Mouse (Mus musculus): ENCODE results near the gene Insr.
"Not testable (repeated sequence)": the region's sequence is repeated elsewhere in the genome, so short reads cannot be mapped to it uniquely, and the experiment has no call there.

Gene Insr

DNA sequence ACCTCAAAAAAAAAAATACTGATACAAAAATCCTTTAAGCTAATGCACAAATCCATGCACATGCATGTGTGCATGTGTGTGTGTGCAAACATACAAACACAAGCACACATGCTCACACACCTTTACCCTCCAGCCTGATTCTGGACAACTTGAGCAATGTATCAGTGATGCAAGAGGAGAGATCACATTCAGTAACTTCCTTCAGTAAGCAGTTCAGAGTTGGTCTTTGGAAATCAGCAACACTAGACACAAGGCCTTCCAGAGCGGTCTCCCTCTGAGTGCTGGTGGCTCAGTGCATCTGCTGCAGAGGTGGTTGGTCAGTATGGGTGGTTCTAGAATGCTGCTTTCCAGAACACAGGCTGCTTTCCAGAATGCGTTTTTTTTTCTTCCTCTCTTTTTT is 46.8 kb downstream of the Insr start:
- DNase-seq (ENCODE audit: low spot score in 2 of 2) = no peak

DNA sequence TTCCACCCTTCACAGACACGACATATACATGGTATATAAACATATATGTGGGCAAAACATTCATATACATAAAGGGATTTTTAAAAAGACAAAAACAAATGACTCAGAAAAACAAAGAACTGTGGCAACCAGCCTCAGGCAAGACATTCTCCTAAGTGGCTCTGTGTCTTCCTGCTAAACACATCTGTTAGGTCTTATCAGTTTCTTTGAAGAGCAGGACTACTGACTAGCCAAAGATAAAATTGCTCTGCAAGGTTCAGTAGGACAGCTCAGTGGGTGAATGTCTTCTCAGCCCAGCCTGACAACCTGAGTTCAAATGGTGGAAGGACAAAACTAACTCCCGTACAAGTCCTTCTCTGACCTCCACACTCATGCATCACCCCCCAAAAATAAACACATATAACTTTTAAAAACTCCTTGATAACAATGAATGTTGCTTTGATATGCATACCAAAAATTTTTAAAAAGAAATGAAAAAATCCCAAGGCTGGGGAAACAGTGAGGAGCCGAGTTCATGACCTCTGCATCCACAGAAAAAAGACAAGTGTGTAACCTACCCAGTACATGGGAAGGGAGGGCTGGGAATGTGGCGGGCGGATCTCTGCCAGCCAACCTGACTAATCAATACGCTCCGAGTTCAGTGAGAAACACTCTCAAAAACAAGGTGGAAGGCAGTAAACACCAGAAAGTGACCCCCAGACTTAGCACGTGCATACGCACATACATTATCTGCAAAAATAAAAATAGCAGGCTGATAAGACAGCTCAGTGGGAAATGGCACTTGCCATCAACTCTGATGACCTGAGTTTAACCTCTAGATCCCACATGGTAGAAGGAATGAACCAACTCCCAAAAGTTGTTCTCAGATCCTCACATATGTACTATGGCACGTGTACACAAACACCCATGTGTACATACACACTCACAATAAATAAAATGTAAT is 49.0 kb downstream of the Insr start:
- DNase-seq (ENCODE audit: low spot score in 2 of 2) = no peak

DNA sequence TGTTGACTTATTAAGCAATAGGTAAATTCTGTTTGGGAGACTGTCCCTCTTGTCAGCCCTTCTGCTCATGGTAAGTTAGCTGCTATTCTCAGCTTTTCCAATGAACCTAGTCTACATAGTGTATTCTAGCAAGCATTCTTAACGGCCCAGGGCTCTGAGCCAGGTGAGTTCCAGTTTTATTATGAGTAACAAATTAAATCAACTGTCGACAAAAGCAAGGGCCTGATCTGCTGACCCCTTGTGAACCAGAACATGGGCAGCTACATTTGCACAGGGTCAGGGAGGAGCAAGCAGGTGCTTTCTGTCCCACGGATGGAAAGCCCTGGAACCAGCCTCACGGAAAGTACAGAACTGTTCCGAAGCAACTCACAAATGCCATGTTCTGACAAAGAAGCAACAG is 52.0 kb downstream of the Insr start:
- no peak for DNase-seq (ENCODE audit: low spot score in 2 of 2)

DNA sequence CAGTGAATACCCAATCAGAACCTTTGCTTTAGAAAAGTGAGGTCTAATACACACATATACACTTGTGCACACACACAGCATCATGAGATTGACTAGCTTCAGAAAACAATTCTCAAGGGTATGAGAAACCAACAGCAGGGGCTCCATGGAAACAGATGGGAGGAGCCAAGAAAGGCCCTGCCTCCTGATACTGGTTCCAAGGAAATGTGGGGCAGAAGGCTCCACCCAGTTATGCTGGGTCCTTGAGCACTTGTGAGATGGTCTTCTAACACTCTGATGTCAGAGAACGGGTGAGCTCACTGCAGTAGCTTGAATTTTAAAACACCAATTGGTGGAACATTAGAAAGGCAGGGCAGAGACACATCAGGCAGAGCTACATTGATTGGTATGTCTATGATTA is 53.7 kb downstream of the Insr start:
- DNase-seq (ENCODE audit: low spot score in 2 of 2) = no peak

DNA sequence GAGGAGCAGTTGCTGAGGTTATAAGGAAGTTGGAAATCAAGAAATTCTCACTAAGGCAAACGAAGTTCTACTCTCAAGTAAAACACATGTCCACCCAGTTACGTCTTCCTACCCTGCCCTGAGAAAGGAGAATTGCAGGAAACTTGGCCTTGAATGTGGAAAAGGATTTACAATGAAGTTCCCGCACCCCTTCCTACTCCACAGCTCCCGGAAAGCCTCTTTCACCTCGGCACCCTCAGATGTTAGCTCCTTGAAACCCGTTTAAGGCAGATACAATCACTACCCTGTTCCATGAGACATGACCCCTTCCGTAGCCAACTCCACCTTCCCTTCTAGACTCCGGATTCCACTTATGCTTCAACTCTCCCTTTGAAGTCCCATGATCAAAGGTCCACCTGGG is 54.2 kb downstream of the Insr start:
- no peak for DNase-seq (ENCODE audit: low spot score in 2 of 2)

DNA sequence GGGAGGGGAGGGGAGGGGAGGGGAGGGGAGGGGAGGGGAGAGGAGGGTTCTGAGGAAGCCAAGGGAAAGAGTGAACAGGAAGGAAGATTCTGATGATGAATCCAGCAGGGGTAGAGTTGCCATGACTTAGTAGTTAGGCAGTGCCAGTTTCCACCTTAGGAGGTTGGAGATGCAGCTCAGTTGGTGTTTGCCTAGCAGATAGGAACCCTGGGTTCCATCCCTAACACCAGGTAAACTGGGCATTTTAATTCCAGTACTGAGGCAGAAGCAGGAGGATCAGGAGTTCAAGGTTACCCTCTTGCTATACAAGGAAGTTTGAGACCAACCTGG is 56.8 kb downstream of the Insr start:
- no peak for DNase-seq (ENCODE audit: low spot score in 2 of 2)

DNA sequence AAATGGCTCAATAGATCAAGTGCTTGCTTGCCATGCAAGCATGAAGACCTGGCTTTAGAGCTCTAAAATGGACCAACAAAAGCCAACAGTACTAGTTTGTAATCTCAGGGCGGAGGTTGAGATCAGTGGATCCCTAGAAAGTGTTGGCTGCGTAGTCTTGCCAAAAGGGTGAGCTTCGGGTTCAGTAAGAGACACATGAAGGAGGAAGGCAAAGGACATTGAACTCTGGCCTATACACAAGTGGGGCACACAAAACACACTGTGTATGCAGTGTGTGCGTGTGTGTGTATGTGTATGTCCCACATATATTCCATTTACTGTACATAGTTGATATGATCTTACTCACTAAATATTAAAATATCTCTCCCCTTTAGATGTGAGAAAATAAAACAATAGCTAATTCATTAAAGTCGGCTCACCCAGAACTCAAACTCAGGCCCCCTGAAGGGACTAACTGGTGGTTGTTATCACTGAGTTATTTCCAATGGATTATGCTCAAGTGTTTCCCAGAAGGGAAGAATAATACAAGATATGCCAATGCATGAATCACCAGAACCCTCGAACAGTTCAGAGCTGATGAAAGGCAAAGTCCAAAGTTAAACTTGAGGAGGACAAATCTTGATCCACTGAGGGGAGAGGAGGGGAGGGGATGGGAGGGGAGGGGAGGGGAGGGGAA is 57.3 kb downstream of the Insr start:
- DNase-seq (ENCODE audit: low spot score in 2 of 2) = no peak

DNA sequence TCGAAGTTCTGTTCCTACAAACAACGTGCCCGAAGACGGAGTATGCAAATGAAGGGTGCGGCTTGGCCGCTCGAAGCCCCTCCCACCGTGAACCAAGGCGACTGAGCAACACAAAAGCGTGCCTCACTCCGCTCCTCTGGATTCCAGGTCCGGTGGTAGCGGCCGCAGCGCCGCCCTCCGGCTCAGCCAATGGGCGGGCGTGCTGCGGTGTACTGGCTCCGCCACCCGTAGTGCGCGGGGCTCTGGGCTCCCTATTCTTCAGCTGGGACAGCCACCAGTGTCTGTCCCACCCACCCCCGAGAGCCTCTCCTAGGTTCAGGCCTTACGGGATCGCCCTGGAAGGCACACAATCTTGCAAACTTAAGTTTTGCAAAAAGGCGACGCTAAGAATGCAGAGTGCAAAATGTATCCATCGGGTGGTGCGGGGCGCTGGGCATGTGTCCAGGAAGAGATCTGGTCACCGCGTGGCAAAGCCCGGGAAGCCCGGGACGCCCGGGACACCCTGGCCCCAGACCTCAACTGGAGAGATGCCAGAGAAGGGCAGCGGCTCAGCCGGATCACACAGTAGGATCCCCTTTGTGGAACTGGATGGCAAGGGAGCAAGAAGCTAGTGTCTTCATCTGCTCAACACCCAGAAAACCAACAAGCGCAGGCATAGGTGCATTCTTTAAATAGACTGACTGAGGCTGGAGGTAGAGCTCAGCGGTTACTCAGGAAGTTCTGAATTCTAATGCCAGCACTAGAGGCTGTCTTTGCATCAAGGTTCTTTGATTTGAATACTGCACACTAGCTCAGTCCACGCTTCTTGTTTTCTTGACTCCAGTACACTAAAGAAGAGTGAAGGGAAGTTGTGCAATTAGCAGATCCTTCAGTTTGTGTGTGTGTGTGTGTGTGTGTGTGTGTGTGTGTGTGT is 58.1 kb downstream of the Insr start:
- DNase-seq (ENCODE audit: low spot score in 2 of 2) = peak; percentile 83 to 88

DNA sequence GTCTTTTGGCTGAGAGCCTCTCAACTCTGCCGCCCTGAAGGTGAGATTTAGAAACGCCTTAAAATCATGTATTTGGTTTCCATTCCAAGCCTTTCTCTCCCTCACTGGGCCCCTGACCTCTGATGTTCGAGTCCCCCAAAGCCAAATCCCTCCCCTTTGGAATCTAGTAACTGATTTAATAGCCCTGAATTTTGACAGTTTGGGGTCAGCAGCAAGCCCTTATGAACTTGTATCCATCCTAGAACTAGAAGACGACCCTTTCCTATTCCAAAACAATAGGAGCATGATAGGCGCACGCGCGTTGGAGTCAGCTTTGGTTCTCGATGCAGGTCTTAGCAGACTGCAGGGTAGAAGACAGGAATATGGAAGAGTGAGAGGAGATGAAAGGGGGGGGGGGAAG is 58.9 kb downstream of the Insr start:
- no peak for DNase-seq (ENCODE audit: low spot score in 2 of 2)

DNA sequence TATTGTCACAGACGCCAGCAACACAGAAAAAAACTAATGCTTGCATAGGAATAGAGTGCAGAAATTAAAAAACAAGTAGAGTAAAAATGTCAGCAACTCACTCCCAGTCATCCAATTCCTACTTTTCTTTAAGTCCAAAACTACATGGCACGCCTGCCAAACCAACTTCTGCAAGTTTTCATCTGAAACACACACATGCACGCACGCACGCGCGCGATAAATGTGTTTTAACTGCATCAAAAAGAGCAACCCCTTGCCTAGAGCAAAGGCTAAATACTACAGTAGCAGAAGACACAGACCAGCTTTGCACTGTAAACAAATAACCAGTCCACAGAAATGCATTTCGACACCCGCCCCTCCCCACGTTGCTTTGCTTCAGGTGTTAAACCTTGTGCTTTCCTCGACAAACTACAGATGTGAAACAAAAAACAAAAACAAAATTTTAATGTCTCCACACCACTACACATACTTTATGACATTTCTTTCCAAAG is 59.5 kb downstream of the Insr start:
- DNase-seq (ENCODE audit: low spot score in 2 of 2) = no peak

DNA sequence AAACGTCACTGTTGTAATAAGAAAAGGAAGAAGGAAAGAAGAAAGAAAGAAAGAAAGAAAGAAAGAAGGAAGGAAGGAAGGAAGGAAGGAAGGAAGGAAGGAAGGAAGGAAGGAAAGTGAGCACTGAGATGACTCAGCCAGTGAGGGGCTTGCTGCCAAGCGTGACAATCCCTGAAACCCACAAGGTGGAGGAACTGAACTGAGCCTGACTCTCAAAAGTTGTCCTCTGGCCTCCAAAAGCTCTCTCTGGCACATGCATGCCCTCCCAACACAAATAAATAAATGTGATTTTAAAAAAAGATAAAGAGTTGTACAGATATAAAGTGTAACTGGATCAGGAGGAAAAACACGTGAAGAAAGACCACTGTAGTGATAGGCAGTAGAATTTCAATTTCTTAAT is 60.2 kb downstream of the Insr start:
- DNase-seq (ENCODE audit: low spot score in 2 of 2) = no peak

DNA sequence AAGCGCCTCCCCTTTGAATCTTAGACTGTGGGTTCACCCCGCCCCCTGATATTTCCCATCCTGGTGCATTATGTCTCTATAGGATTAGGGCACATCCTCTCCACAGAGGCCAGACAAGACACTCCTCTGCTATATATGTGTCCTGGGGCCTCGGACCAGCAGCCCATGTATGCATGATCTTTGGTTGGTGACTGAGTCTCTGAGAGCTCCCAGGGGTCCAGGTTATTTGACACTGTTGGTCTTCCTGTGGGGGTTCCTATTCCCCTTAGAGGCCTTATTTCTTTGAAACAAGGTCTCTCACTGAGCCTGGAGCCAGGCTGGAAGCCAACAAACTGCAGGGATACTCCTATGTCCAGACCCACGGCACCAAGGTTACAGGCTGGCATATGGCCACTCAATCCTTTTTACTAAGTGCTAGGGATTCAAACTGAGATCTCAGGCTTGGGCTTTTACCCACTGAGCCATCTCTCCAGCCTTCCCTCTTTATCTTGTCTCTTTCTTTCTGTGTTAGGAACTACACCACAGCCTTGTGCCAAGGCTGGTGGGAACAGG is 62.8 kb downstream of the Insr start:
- no peak for DNase-seq (ENCODE audit: low spot score in 2 of 2)

DNA sequence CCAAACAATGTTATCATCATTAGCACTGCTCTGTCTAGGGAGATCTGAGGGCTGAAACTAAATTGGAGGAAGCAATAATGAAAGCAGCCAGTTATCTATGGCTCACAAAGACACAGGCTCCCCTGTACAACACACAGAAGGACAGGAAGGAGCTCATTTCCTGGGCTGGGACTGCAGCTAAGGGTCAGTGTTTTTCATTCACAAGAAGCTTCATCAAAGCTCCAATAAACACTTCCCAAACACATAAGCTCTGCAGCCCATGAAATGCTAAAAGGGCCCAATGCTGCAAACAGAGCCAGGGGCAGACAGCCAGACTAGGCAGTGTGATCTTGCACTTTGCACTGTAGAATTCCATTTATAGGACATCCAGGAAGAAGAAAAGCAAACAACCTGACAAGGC is 63.9 kb downstream of the Insr start:
- no peak for DNase-seq (ENCODE audit: low spot score in 2 of 2)

DNA sequence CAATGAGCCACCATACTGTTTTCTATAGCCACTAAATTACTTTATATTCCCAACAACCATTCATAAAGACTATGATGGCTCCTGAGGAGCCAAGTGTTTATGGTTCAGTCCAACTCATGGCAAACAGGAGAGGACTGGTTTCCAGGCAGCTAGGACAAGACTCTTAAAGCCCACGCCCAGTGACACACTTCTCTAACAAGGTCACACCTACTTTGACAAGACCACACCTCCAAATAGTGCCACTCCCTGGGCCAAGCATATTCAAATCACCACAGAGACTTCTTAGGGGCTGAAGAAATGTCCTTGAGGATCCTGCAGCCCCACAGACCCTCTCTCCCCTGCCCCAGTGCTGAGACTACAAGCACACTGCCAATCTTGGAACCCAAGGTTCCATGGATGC is 64.8 kb downstream of the Insr start:
- DNase-seq (ENCODE audit: low spot score in 2 of 2) = no peak

DNA sequence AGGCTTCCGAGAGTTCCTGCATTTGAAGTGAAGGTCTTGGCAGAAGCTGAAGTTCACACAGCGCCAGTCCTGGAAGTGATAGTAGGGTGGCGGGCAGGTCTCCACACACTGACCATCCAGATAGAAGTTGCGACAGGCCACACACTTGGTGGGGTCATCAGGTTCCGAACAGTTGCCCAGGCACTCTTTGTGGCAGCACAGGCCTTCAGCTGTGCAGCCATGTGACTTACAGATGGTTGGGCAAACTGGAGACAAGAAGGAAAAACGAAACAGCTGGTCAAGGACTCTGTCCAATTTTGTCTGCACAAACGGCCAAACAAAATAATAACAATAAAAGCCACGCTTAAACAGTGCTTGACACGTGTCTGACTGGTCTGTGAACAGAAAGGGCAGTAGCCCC is 68.0 kb downstream of the Insr start:
- DNase-seq (ENCODE audit: low spot score in 2 of 2) = no peak

DNA sequence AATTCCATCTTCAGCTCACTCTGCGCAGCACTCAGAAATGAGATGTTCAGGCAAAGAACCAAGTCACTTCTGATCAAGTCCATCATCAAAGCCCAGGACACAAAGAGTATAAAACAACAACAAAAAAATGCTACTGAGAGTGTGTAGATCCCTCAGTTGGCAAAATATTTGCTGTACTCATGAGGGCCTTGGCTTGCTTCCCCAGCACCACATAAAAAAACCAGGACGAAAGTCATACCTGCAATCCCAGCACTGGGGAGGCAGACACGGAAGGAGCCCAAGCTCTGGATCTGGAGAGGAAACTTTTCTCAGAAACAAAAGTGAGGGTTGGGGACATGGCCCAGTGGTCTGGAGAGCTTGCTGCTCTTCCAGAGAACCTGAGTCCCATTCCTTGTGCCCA is 69.5 kb downstream of the Insr start:
- DNase-seq (ENCODE audit: low spot score in 2 of 2) = no peak

DNA sequence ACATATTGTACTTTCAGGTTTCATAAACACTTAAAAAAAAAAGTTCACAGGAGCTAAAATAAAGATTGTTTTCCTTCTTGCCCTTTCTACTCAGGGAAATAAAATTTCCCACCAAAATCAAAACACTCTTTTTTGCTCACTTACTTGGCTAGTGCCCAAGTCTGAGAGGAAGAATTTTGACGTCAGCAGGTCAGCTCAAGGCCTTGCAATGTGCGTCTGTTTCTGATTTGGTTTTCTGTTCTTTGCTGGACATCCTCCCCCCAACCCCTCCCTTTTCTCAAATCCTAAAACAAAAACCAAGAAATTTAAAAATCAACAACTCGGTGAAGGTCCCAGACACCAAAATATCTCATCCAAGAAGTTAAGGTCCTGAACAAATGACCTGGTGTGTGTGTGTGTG is 70.1 kb downstream of the Insr start:
- no peak for DNase-seq (ENCODE audit: low spot score in 2 of 2)

DNA sequence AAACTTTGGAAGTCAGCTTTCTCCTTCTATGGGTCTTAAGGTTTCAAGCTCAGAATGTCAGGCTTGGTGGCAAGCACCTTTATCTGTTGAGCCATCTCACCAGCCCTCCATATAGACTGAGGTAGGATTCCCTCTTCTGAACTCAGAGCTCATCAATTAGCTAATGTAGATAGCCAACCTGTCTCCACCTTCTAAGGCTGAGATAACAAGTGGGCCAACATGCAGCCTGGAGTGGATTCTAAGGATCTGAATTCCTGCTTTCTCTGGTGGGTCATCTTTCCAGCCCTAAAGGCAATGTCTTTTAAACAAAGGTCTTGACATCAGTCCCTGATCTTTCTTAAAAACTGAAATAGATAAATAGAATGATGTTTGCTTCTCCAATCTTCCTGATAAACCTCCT is 70.7 kb downstream of the Insr start:
- DNase-seq (ENCODE audit: low spot score in 2 of 2) = no peak

DNA sequence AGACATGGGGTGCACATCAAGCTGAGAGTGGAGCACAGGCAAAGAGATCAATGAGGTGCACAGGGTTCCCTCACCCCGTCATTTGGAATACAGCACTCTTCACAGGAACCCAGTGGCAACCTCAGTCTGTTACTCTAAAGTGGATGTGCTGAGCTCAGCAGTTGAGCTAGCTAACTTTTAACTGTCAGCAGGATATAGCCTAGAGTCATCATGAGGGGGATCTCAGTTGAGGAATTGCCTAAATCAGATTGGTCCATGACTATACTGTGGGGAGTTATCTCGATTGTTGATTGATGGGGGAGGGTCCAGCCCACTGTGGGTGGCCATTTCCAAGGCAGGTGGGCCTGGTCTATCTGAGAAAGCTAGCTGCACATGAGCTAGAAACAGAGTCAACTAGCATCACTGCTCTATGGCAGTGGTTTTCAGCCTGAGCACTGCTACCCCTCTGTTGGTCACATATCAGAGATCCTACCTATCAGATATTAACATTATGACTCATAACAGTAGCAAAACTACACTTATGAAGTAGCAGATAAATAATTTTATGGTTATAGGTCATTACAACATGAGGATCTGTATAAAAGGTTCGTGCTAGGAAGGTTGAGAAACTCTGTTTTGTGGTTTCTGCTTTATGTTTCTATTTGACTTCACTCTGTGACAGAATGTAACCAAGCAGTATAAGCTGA is 74.5 kb downstream of the Insr start:
- DNase-seq (ENCODE audit: low spot score in 2 of 2) = no peak

DNA sequence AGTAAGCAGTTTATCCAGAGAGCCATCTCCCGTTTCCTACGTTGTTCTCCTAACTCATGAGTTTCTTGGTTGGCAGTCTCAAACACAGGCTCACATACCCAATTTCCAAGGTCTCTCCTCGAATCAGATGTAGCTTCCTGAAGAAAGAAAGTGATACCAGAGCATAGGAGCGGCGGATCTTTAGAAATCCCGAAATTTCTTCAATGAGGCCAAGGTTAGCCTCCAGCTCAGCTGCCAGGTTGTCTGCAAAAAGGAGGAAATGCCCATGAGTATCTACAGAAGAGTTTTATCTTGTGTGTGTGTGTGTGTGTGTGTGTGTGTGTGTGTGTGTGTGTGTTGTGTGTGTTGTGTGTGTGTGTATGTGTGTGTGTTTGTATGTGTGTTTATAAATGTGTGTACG is 76.6 kb downstream of the Insr start:
- no peak for DNase-seq (ENCODE audit: low spot score in 2 of 2)

DNA sequence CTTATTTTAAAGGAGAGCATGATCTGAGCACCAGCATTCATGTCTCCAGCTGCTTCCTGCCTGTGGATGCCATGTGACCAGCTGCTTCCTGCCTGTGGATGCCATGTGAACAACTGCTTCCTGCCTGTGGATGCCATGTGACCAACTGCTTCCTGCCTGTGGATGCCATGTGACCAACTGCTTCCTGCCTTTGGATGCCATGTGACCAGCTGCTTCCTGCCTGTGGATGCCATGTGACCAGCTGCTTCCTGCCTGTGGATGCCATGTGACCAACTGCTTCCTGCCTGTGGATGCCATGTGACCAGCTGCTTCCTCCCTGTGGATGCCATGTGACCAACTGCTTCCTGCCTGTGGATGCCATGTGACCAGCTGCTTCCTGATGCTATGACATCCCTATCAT is 85.1 kb downstream of the Insr start:
- DNase-seq (ENCODE audit: low spot score in 2 of 2) = not testable (repeated sequence)
